Mouse (Mus musculus) regulatory T cell (primary cell): ENCODE data around the gene Cnot3.
"Not testable (repeated sequence)": the region's sequence is repeated elsewhere in the genome, so short reads cannot be mapped to it uniquely, and the experiment has no call there.

Experiments used
- in situ Hi-C: fragments of 300-600 bp; cut with MboI, MseI; formaldehyde crosslinking; loops from one replicate; pipeline ENCODE4 v1.15.1; 2025; ENCODE audit warnings: high pct_unique_total_duplicates

Cnot3 gene

GRCm38 (mm10) chr7:3694076-3694948, 49.2 kb downstream of the Cnot3 start:
- in situ Hi-C loops = no loop called here

- in situ Hi-C loops = not testable (repeated sequence)
Measured at GRCm38 (mm10) chr7:3694949-3695305, 49.9 kb downstream of the Cnot3 start.

- in situ Hi-C loops = no loop called here
Measured at GRCm38 (mm10) chr7:3698471-3698870, 53.4 kb downstream of the Cnot3 start.

DNA sequence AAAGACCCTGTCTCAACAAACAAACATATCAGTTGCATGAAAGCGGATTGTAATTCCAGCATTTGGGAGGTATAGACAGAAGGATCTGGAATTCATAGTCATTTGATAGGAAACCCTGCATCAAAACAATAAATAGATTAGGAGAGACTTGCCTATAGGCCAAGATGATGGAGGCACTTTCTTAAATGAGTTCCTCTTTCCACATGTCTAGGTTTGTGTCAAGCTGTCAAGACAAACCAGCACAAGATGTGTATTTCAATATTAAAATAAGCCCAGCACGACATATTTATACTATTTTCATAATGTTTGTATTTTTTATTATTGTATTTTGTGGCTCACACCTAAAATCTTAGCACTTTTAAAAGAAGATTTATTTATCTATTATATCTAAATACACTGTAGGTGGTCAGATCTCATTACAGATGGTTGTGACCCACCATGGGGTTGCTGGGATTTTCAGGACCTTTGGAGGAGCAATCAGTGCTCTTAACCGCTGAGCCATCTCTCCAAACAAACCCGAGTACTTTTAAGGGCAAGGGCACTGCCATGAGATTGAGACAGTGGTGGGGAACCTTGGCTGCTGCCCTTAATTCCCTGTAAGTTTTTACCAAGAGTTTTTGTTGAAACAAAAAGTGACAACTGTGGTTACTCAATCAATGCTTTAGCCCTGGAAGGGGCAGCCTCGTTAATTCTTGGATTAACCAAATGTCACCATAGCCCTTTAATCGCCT, 58.2 kb downstream of the Cnot3 start:
- in situ Hi-C loops = loop anchor here (5.0 to 10.0 kb wide), 2 partner anchors 71 to 441 kb away; no protein-coding TSS in a partner anchor

GRCm38 (mm10) chr7:3703879-3704441, 58.9 kb downstream of the Cnot3 start, which contains the start of gene Rps9:
Rps9 (plus strand) TSS chr7:3703993.
- in situ Hi-C loops = loop anchor here (5.0 to 10.0 kb wide), 2 partner anchors 72 to 441 kb away; no protein-coding TSS in a partner anchor

DNA sequence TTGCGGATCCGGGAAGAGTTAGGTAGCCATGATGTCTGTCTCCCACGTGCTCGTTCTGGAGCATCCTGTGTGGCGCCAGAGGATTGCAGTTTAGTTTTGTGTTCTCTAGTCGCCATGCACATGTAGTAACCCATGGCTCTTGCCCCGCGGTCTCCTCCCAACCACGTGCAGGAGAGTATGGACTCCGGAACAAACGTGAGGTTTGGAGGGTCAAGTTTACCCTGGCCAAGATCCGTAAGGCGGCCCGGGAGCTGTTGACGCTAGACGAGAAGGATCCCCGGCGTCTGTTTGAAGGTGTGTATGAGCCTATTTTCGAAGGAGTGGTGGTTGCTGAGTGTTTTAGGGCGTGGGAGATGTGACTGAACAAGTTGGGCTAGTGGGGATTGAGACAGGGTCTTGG, 59.4 kb downstream of the Cnot3 start:
- in situ Hi-C loops = loop anchor here (5.0 to 10.0 kb wide), 2 partner anchors 72 to 440 kb away; no protein-coding TSS in a partner anchor

DNA sequence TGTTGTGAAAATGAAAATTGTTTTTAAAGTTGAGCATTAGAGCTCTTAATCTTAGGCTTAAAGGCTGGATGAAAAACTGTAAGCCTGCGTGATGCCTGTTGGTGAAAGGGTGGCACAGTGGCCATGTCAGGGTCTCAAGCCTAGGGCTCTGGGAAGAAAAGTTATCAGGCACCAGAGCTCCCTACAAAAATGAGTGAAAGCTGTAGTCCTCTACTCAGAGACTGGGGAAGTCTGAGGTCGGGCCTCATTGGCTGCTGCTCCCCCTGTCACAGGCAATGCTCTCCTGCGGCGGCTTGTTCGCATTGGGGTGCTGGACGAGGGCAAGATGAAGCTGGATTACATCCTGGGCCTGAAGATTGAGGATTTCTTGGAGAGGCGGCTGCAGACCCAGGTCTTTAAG, 60.4 kb downstream of the Cnot3 start:
- in situ Hi-C loops = loop anchor here (10.0 kb wide), 1 partner anchor 439 kb away; no protein-coding TSS in a partner anchor

- in situ Hi-C loops = loop anchor here (10.0 kb wide), 1 partner anchor 439 kb away; no protein-coding TSS in a partner anchor
Measured at GRCm38 (mm10) chr7:3705911-3706310, 60.8 kb downstream of the Cnot3 start.

DNA sequence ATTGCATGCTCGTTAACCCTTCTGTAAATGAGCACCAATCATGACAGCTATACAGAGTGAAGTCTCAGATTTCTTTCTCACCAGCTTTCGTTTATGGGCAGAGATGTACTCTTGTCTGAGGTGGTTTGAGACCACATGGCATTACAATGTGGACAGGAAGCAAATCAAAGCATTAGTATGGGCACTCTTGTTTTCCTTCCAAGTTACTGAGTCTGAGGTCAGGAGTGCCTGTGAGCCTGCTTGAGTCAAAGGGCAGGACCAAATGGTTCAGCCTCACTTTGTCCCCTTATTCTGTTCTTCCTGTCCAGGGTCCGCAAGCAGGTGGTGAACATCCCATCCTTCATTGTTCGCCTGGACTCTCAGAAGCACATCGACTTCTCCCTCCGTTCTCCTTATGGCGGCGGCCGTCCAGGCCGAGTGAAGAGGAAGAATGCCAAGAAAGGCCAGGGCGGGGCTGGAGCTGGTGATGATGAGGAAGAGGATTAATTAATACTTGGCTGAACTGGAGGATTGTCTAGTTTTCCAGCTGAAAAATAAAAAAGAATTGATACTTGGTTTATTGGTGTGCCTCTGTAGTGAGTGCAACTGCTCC, 61.4 kb downstream of the Cnot3 start:
- in situ Hi-C loops = loop anchor here (10.0 kb wide), 1 partner anchor 438 kb away; no protein-coding TSS in a partner anchor

DNA sequence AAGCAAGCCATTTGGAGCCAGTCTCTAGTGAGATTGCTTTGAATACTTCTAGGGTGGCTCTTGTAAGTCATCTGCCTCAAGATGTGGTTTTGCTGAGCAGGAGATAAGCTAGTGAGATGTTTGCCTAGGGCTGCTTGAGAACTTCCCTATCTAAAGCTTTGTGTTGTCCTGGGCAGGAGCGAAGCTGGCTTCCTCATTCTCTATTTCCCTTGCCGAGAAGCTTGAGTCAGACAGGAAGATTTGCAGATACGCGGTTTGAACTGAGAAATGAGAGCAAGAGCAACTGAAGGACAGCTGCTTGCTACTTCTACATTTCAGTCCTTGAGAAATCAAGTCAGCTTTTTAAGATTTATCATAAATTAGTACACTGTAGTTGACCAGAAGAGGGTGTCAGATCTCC, 62.0 kb downstream of the Cnot3 start:
- in situ Hi-C loops = loop anchor here (10.0 kb wide), 1 partner anchor 438 kb away; no protein-coding TSS in a partner anchor

DNA sequence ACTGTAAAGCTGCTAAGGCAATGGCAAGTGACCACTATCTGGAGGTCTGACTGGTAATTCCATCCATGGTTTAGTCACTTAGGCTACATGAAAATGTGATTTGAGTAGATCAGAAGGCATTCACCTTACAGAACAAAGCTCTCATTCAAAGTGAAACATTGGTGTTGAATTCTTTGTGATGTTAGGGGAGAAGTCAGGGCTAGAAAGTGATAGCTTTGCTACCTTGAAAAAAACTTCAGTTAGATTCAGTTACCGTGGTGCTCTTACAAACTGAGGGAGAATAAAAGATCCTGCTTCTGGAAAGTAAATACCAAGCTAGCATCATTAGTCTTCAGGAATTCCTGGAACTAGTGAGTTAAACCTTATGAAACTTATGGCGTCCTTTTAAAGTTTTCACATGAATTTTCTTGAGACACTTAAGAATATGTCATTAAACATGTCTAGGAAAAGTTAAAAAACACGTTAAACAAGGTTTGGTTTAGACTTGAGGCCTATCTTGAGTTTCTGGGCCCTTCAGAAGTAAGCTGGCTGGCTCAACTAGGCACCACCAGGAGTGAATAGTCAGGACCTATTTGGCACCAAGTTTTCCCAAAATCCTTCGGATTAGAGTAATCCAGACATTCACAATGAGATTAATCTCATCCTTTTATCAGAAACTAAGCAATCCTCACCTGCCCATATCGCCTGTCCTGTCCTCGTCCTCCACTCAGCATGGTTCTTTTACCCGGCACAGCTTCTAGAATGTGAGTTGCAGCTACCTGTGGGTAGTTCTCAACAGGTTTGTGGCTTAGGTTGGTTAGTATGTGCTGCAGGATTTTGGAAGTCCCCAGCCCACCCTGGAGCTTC, 62.7 kb downstream of the Cnot3 start:
- in situ Hi-C loops = loop anchor here (10.0 kb wide), 1 partner anchor 437 kb away; no protein-coding TSS in a partner anchor

DNA sequence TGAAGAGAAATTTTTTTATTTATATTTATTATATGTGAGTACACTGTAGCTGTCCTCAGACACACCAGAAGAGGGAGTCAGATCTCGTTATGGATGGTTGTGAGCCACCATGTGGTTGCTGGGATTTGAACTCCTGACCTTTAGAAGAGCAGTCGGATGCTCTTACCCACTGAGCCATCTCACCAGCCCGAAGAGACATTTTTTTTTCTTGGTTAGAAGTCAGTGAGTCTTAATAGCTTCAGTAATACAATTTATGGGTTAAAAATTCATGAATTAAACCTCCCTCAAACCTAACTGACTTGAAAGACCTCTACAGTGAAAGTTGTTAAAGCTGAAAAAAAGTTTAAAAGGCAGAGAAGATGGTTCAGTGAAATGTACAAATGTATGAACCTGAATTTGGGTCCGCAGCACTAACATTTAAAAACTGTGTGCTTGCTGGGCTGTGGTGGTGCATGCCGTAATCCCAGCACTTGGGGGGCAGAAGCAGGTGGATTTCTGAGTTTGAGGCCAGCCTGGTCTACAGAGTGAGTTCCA, 63.4 kb downstream of the Cnot3 start:
- in situ Hi-C loops = loop anchor here (10.0 kb wide), 1 partner anchor 436 kb away; no protein-coding TSS in a partner anchor

GRCm38 (mm10) chr7:3709000-3709399, 63.9 kb downstream of the Cnot3 start:
- in situ Hi-C loops = loop anchor here (10.0 kb wide), 1 partner anchor 436 kb away; no protein-coding TSS in a partner anchor
